Mouse (Mus musculus) lung, postnatal 0 days (tissue): ENCODE measurements around the gene Gtf2f1. TPM values are rescaled to one million over a fixed set of nuclear protein-coding genes. Genes with fewer than 3 reads are reported as not detected.

Experiments used
- ATAC-seq: fragments of 200-750 bp; cut with Nextera tagmentation; 2 replicates; pipeline ENCODE4 v1.8.0; 2017; ENCODE audit warnings: moderate library complexity
- DNase-seq: peaks from one replicate; pipeline ENCODE4 v3.0.0-alpha.2; 2016; ENCODE audit warnings: low spot score
- H3K27ac ChIP-seq: fragments of 300-500 bp; sonication (generic); 2 replicates; pipeline ENCODE4 v1.5.1; 2014; ENCODE audit warnings: antibody characterized with exemption, mild to moderate bottlenecking, low read length, mixed read lengths
- H3K27me3 ChIP-seq: fragments of 300-500 bp; sonication (generic); replicated peaks from 2 replicates; pipeline ENCODE4 v1.6.1; 2014; ENCODE audit warnings: low read length, mixed read lengths; ENCODE audit not compliant: insufficient read depth
- H3K36me3 ChIP-seq: fragments of 300-500 bp; sonication (generic); 2 replicates; pipeline ENCODE4 v1.6.1; 2014; ENCODE audit warnings: low read length, mixed read lengths; ENCODE audit not compliant: insufficient read depth
- H3K4me1 ChIP-seq: fragments of 300-500 bp; sonication (generic); 2 replicates; pipeline ENCODE4 v1.6.1; 2014; ENCODE audit warnings: antibody characterized with exemption, low read depth, low read length, mixed read lengths; ENCODE audit not compliant: insufficient read depth
- H3K4me2 ChIP-seq: fragments of 300-500 bp; sonication (generic); replicated peaks from 2 replicates; pipeline ENCODE4 v1.6.1; 2014; ENCODE audit warnings: low read depth, mild to moderate bottlenecking, low read length, moderate library complexity, mixed read lengths
- H3K4me3 ChIP-seq: fragments of 300-500 bp; sonication (generic); 2 replicates; pipeline ENCODE4 v1.5.1; 2014; ENCODE audit warnings: low read depth, low read length
- H3K9ac ChIP-seq: fragments of 300-500 bp; sonication (generic); replicated peaks from 2 replicates; pipeline ENCODE4 v1.6.1; 2014; ENCODE audit warnings: low read depth, mild to moderate bottlenecking
- H3K9me3 ChIP-seq: fragments of 300-500 bp; sonication (generic); 2 replicates; pipeline ENCODE4 v1.6.1; 2016; ENCODE audit warnings: low read length, mixed read lengths
- CTCF ChIP-seq: IDR thresholded peaks from 2 replicates; pipeline ENCODE4 v1.5.1; 2016; ENCODE audit warnings: antibody characterized with exemption, mild to moderate bottlenecking
- EP300 ChIP-seq: IDR thresholded peaks from 2 replicates; pipeline ENCODE4 v1.6.1; 2016; ENCODE audit warnings: antibody characterized with exemption, mild to moderate bottlenecking, control low read depth
- WGBS: fragments of 180-500 bp; shearing (Covaris S2); extraction: QIAGEN DNeasy Blood & Tissue Kit; methylation state at CpG from one replicate; pipeline ENCODE4 v1.1.7; 2014; 5-methylcytosine and 5-hydroxymethylcytosine counted together
- polyA plus RNA-seq: library from polyadenylated mRNA; unstranded; fragments of >200 nt; fragmentation: Nextera tagmentation; extraction: Ambion mirVana; gene quantifications from 2 replicates; pipeline ENCODE4 v1.2.1, GENCODE M21; 2015

The Gtf2f1 gene
- polyA plus RNA-seq, 1 experiment from 2014 or later = 37.0 TPM

DNA sequence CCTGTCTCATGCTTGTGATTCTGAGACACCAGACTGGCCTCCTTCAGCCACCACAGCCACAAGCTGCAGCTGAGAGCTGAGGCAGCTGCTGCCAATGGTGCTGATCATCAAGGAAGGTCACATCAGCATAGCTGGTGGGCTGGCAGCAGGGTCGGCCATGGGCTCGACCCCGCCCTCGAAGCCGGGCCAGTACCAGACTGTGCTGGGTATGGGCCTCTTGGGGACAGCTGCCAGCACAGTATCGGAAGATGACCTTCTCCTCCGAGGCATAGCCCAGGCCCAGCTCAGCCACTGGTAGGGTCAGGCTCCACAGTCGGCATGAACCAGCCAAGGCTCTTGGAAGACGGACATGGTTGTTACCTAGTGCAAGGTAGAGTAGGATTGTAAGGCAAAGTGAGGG lies 11.7 kb downstream of the Gtf2f1 start:
- ATAC-seq = no peak
- TF ChIP-seq EP300 = no peak
- no peak for TF ChIP-seq CTCF
- Histone ChIP-seq H3K4me1 (no peaks in the 10 kb centered on the region; the same call in 1 of the 2 replicates), H3K4me3 (no peak overlapping the region), H3K9me3 (no peaks in the 10 kb centered on the region), H3K9ac (no peak overlapping the region), H3K27me3 (no peaks in the 10 kb centered on the region), H3K4me2 (no peak overlapping the region), H3K27ac (no peak overlapping the region), H3K36me3 (peaks cover 15% of the 10 kb centered on the region)
- WGBS = 94% methylated on average over 9 of the region's 9 CpGs
- no peak for DNase-seq

DNA sequence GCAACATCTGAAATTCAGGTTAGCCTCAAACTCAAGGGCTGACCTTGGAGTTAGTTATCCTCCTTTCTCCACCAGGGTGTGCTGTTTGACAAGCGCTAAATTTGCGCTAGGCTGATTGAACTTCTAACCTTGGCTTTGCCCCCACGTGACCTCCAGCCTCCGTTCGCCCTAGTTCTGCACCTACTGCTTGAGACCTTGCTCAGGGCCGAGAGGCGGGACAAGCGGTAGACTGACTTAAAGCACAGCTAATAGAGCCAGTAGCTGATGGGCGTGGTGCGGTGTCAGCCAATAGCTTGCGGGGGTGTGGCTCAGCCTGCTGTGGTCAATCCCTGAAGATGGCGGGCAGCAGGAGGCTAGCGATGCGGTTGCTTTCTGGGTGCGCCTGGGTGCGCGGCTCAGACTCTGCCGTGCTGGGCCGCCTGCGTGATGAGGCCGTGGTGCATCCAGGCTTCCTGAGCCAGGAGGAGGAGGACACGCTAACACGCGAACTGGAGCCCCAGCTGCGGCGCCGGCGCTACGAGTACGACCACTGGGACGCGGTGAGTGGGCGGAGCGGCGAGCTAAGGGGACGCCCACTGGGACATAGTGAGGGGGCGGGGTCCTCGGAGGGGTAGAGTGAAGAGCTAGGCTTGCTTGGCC lies 13.9 kb downstream of the Gtf2f1 start, which contains the start of gene Alkbh7:
Alkbh7 (plus strand) TSS at position 311 of the 639 bp plus-strand sequence.
- peak within 1 kb of the TSS; percentile 74 for H3K4me3 ChIP-seq
- peak within 1 kb of the TSS; percentile 59 for H3K4me2 ChIP-seq
- H3K4me1 ChIP-seq = no peaks in the 10 kb centered on the region; the same call in 1 of the 2 replicates
- ATAC-seq (peak; percentile 100), DNase-seq (peak; percentile 100)
- WGBS = under 1% methylated on average over 37 of the region's 38 CpGs
- TF ChIP-seq EP300 (no peak; the same call in 1 of the 2 replicates), CTCF (peak; percentile 90)
- peak within 1 kb of the TSS; percentile 34 for H3K9ac ChIP-seq
- peak within 1 kb of the TSS; percentile 59 for H3K27ac ChIP-seq
- no peaks in the 10 kb centered on the region for H3K9me3 ChIP-seq
- no peaks in the 10 kb centered on the region for H3K27me3 ChIP-seq
- peaks cover 11% of the 10 kb centered on the region; the same call in 1 of the 2 replicates for H3K36me3 ChIP-seq

DNA sequence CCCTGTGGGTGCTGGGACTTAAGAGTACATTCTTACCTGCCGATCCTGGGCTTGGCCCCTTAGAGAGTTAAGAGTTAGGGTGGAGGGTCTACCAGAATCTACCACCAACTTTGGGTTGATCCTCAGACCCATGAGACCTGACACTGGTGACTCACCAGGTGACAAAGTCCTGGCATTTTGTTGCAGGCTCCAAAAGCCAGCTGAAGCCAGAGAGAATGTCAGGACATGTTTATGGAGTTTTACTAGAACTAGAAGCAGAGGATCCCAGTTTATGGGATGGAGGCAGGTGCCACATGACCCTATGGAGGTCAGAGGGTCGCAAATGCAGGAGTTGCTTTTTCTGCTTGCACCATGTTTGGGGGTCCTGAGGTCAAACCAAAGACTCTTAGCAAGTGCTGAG lies 14.6 kb downstream of the Gtf2f1 start:
- no peak overlapping the region for H3K27ac ChIP-seq
- 65% methylated on average over 2 of the region's 2 CpGs for WGBS
- H3K4me2 ChIP-seq = no peak overlapping the region
- H3K36me3 ChIP-seq = peaks cover 11% of the 10 kb centered on the region; the same call in 1 of the 2 replicates
- H3K4me3 ChIP-seq = no peak overlapping the region
- DNase-seq (no peak), ATAC-seq (no peak)
- no peaks in the 10 kb centered on the region for H3K27me3 ChIP-seq
- no peaks in the 10 kb centered on the region for H3K9me3 ChIP-seq
- H3K4me1 ChIP-seq = no peaks in the 10 kb centered on the region; the same call in 1 of the 2 replicates
- H3K9ac ChIP-seq = no peak overlapping the region
- TF ChIP-seq CTCF = no peak
- no peak for TF ChIP-seq EP300

DNA sequence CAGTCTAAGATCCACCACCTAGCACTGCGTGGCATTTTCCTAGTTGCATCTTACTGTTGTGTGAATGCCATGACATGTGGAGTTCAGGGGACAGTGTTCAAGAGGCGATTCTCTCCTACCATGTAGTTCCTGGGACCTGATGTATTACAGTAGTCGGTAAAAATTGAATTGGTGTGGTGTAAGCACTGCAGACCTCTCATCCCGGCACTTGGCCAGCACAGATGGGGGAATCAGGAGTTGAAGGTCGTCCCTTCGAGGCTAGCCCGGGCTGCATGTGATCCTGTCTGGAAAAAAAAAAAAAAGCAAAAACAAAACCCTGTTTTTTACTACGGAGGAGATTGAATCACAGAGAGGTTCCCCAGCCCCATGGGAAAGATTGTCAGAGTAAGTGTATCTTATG lies 16.0 kb downstream of the Gtf2f1 start:
- 82% methylated on average over 8 of the region's 8 CpGs for WGBS
- no peaks in the 10 kb centered on the region for H3K9me3 ChIP-seq
- no peak overlapping the region for H3K27ac ChIP-seq
- TF ChIP-seq CTCF (no peak), EP300 (no peak)
- H3K9ac ChIP-seq = no peak overlapping the region
- H3K4me3 ChIP-seq = no peak overlapping the region
- no peak for DNase-seq
- H3K4me1 ChIP-seq = no peaks in the 10 kb centered on the region; the same call in 1 of the 2 replicates
- no peak for ATAC-seq
- no peak overlapping the region for H3K4me2 ChIP-seq
- H3K36me3 ChIP-seq = peaks cover 11% of the 10 kb centered on the region; the same call in 1 of the 2 replicates
- no peaks in the 10 kb centered on the region for H3K27me3 ChIP-seq

DNA sequence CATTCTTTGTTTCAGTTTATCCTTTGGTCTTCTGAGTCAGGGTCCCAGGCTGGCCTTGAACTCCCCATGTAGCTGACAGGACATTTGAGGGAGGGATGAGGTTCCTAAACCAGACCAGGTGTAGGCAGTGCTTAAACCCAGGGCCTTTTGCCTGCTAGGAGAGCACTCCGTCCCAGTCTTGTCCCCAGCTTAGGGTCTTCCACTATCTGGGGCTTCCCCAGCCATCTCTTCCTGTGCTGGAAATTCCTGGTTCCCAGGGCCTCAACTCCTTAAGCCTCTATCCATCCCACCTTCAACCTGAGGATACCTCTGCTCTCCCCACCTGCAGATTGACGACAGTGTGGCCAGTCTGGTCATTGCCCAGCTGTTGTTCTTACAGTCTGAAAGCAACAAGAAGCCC lies 20.1 kb downstream of the Gtf2f1 start:
- H3K4me2 ChIP-seq = peak overlapping the region; percentile 83; the same call in 1 of the 2 replicates
- H3K4me3 ChIP-seq = peak overlapping the region; percentile 59
- H3K36me3 ChIP-seq = peaks cover 8% of the 10 kb centered on the region; the same call in 1 of the 2 replicates
- ATAC-seq (no peak), DNase-seq (no peak)
- TF ChIP-seq EP300 (no peak), CTCF (no peak)
- no peak overlapping the region for H3K27ac ChIP-seq
- no peaks in the 10 kb centered on the region for H3K4me1 ChIP-seq
- H3K9me3 ChIP-seq = no peaks in the 10 kb centered on the region
- no peaks in the 10 kb centered on the region for H3K27me3 ChIP-seq
- WGBS = 72% methylated on average over 2 of the region's 2 CpGs
- H3K9ac ChIP-seq = no peak overlapping the region

DNA sequence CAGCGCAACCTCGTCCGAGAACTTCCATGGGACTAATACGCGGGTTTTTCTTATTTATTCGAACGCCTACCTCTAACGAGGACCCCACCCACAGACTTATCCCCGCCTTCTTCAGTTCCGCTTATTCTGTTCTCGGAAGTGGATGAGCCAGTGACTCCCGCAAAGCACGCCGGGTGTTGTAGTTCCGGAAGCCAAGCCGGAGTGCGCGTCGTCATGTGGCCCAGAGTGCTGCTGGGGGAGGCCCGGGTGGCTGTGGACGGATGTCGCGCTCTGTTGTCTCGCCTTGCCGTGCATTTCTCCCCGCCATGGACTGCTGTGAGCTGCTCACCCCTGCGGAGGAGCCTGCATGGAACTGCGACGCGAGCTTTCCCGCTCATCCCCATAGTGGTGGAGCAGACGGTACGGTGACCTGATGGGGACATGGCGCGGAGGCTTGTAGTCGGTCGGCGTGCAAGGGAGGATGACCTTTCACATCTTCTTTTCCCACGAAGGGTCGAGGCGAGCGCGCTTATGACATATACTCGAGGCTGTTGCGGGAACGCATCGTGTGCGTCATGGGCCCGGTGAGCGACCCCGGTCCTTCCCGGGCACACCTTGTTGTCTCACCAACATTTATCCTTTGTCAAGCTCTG lies 20.9 kb downstream of the Gtf2f1 start, which contains the start of gene Clpp:
Clpp (plus strand) TSS at position 191 of the 632 bp plus-strand sequence.
- DNase-seq = peak; percentile 99
- Histone ChIP-seq H3K27ac (peak within 1 kb of the TSS; percentile 38), H3K27me3 (no peaks in the 10 kb centered on the region), H3K9me3 (no peaks in the 10 kb centered on the region), H3K4me3 (peak within 1 kb of the TSS; percentile 59), H3K9ac (peak within 1 kb of the TSS; percentile 66), H3K4me1 (no peaks in the 10 kb centered on the region), H3K36me3 (peaks cover 8% of the 10 kb centered on the region; the same call in 1 of the 2 replicates), H3K4me2 (peak within 1 kb of the TSS; percentile 83)
- WGBS = under 1% methylated on average over 52 of the region's 52 CpGs
- peak; percentile 99 for ATAC-seq
- TF ChIP-seq EP300 = no peak
